Mouse (Mus musculus): ENCODE results near the gene Cplx2.

GRCm38 (mm10) chr13:54328029-54328428 lies 43.1 kb upstream of the Cplx2 start:
- peak; percentile 47; the same call in 1 of the 2 replicates for TF ChIP-seq CTCF (IDR thresholded peaks at IDR 0.05; ENCODE audit: borderline replicate concordance, insufficient read depth, low read depth, low read length)
- TF ChIP-seq POLR2A (IDR thresholded peaks at IDR 0.05; ENCODE audit: borderline replicate concordance, insufficient read depth, low read length), result no peak
